Mouse (Mus musculus) CH12.LX (cell line): ENCODE measurements around the gene Uchl4. TPM values are rescaled to one million over a fixed set of nuclear protein-coding genes. Genes with fewer than 3 reads are reported as not detected.

Source experiments
- DNase-seq: peaks from one replicate; pipeline ENCODE4 v3.0.0-alpha.2; 2013; ENCODE audit errors: extremely low read depth
- H3K27ac ChIP-seq: 2 replicates; pipeline ENCODE4 v1.5.1; 2012; ENCODE audit warnings: low read depth, mild to moderate bottlenecking, control low read depth, moderate library complexity; ENCODE audit not compliant: insufficient read depth
- H3K27me3 ChIP-seq: replicated peaks from 2 replicates; pipeline ENCODE3; 2012; ENCODE audit warnings: inconsistent platforms
- H3K36me3 ChIP-seq, 2 experiments: replicated peaks in 1 of 2; 2 replicates each; pipeline versions ENCODE3 to v1.6.1; 2012; ENCODE audit warnings: inconsistent platforms in 1 of 2, low read length in 1 of 2, mild to moderate bottlenecking in 1 of 2, mixed read lengths in 1 of 2, moderate library complexity in 1 of 2; ENCODE audit not compliant: control insufficient read depth in 1 of 2, insufficient read depth in 1 of 2
- H3K4me1 ChIP-seq, 2 experiments: 2 replicates each; pipeline ENCODE4 v1.6.1; 2012; ENCODE audit warnings: inconsistent platforms in 1 of 2, moderate library complexity in 1 of 2; ENCODE audit not compliant: insufficient read depth in 2 of 2, control insufficient read depth in 1 of 2
- H3K4me2 ChIP-seq: 2 replicates; pipeline ENCODE4 v1.6.1; 2012; ENCODE audit warnings: low read depth, mild to moderate bottlenecking, control low read depth; ENCODE audit not compliant: poor library complexity, insufficient read depth, severe bottlenecking
- H3K4me3 ChIP-seq, 3 experiments: fragments of 150-350 bp in 1 of 3; sonication (generic) in 1 of 3; replicated peaks in 1 of 3; 2 replicates each; pipeline versions ENCODE3 to v1.5.1; 2011 to 2012; ENCODE audit warnings: low read depth in 2 of 3, low read length in 2 of 3, mild to moderate bottlenecking in 2 of 3, moderate library complexity in 2 of 3, control low read depth in 1 of 3, improper control_type of control experiment in 1 of 3, inconsistent platforms in 1 of 3, mixed read lengths in 1 of 3; ENCODE audit not compliant: poor library complexity in 1 of 3
- H3K79me2 ChIP-seq: replicated peaks from 2 replicates; pipeline ENCODE4 v1.6.1; 2012; ENCODE audit warnings: mild to moderate bottlenecking, moderate library complexity; ENCODE audit not compliant: control insufficient read depth, poor library complexity, insufficient read depth, severe bottlenecking; ENCODE audit errors: extremely low read depth
- H3K9ac ChIP-seq: 2 replicates; pipeline ENCODE4 v1.6.1; 2012; ENCODE audit warnings: low read depth, mild to moderate bottlenecking, control low read depth, moderate library complexity; ENCODE audit not compliant: insufficient read depth
- H3K9me3 ChIP-seq: replicated peaks from 2 replicates; pipeline ENCODE3; 2012; ENCODE audit warnings: low read length, inconsistent platforms, mixed read lengths
- BHLHE40 ChIP-seq: IDR thresholded peaks from 2 replicates; pipeline ENCODE4 v1.6.1; 2011; ENCODE audit warnings: mild to moderate bottlenecking, low read depth, low read length, improper control_type of control experiment
- CTCF ChIP-seq, 2 experiments: IDR thresholded peaks in 1 of 2; conservative IDR thresholded peaks in 1 of 2; 2 replicates each; pipeline ENCODE4 v1.5.1; 2011 to 2012; ENCODE audit warnings: low read depth in 2 of 2, low read length in 2 of 2, improper control_type of control experiment in 1 of 2, inconsistent platforms in 1 of 2, mild to moderate bottlenecking in 1 of 2, moderate library complexity in 1 of 2
- EP300 ChIP-seq: IDR thresholded peaks from 2 replicates; pipeline ENCODE4 v1.6.1; 2011; ENCODE audit warnings: low read length, improper control_type of control experiment
- ETS1 ChIP-seq: conservative IDR thresholded peaks from 2 replicates; pipeline ENCODE4 v1.6.1; 2012; ENCODE audit warnings: low read depth, mild to moderate bottlenecking, inconsistent platforms, low read length, improper control_type of control experiment, moderate library complexity
- GABPA ChIP-seq: IDR thresholded peaks from 2 replicates; pipeline ENCODE4 v1.6.1; 2012; ENCODE audit warnings: low read depth, low read length, improper control_type of control experiment, inconsistent platforms; ENCODE audit not compliant: insufficient replicate concordance
- HCFC1 ChIP-seq: IDR thresholded peaks from 2 replicates; pipeline ENCODE4 v1.6.1; 2012; ENCODE audit warnings: low read depth, mild to moderate bottlenecking, inconsistent platforms, low read length, improper control_type of control experiment
- JUN ChIP-seq: IDR thresholded peaks from 2 replicates; pipeline ENCODE4 v1.6.1; 2011; ENCODE audit warnings: low read depth, mild to moderate bottlenecking, low read length, improper control_type of control experiment, moderate library complexity; ENCODE audit not compliant: insufficient read depth
- JUND ChIP-seq: conservative IDR thresholded peaks from 2 replicates; pipeline ENCODE4 v1.6.1; 2011; ENCODE audit warnings: low read depth, low read length, improper control_type of control experiment
- KAT2A ChIP-seq: IDR thresholded peaks from 2 replicates; pipeline ENCODE4 v1.6.1; 2012; ENCODE audit warnings: low read length, improper control_type of control experiment, inconsistent platforms; ENCODE audit not compliant: insufficient replicate concordance
- MAFK ChIP-seq: IDR thresholded peaks from 2 replicates; pipeline ENCODE4 v1.6.1; 2011; ENCODE audit warnings: low read length, improper control_type of control experiment; ENCODE audit not compliant: insufficient replicate concordance
- MAZ ChIP-seq: IDR thresholded peaks from 2 replicates; pipeline ENCODE4 v1.6.1; 2012; ENCODE audit warnings: low read depth, mild to moderate bottlenecking, inconsistent platforms, low read length, improper control_type of control experiment, moderate library complexity
- MXI1 ChIP-seq: IDR thresholded peaks from 2 replicates; pipeline ENCODE4 v1.6.1; 2011; ENCODE audit warnings: mild to moderate bottlenecking, low read depth, low read length, improper control_type of control experiment
- NELFE ChIP-seq: IDR thresholded peaks from 2 replicates; pipeline ENCODE4 v1.6.1; 2011; ENCODE audit warnings: low read depth, low read length, improper control_type of control experiment
- NRF1 ChIP-seq: IDR thresholded peaks from 2 replicates; pipeline ENCODE4 v1.6.1; 2014; ENCODE audit warnings: low read depth, mild to moderate bottlenecking, inconsistent platforms, low read length, improper control_type of control experiment, moderate library complexity
- POLR2AphosphoS2 ChIP-seq: IDR thresholded peaks from 2 replicates; pipeline ENCODE4 v1.6.1; 2011; ENCODE audit warnings: low read depth, low read length, improper control_type of control experiment
- RCOR1 ChIP-seq: conservative IDR thresholded peaks from 2 replicates; pipeline ENCODE4 v1.6.1; 2012; ENCODE audit warnings: low read depth, mild to moderate bottlenecking, inconsistent platforms, low read length, improper control_type of control experiment
- TBP ChIP-seq: conservative IDR thresholded peaks from 2 replicates; pipeline ENCODE4 v1.6.1; 2011; ENCODE audit warnings: low read depth, low read length, improper control_type of control experiment
- UBTF ChIP-seq: IDR thresholded peaks from 2 replicates; pipeline ENCODE4 v1.6.1; 2012; ENCODE audit warnings: low read depth, mild to moderate bottlenecking, inconsistent platforms, low read length, improper control_type of control experiment, moderate library complexity
- USF2 ChIP-seq: conservative IDR thresholded peaks from 2 replicates; pipeline ENCODE4 v1.6.1; 2011; ENCODE audit warnings: low read depth, low read length, improper control_type of control experiment
- ZC3H11A ChIP-seq: IDR thresholded peaks from 2 replicates; pipeline ENCODE4 v1.6.1; 2012; ENCODE audit warnings: low read depth, mild to moderate bottlenecking, inconsistent platforms, low read length, improper control_type of control experiment
- ZKSCAN1 ChIP-seq: IDR thresholded peaks from 2 replicates; pipeline ENCODE4 v1.6.1; 2012; ENCODE audit warnings: low read depth, inconsistent platforms, low read length, improper control_type of control experiment, borderline replicate concordance
- ZMIZ1 ChIP-seq: IDR thresholded peaks from 2 replicates; pipeline ENCODE4 v1.6.1; 2012; ENCODE audit warnings: low read depth, mild to moderate bottlenecking, inconsistent platforms, low read length, improper control_type of control experiment
- ZNF384 ChIP-seq: IDR thresholded peaks from 2 replicates; pipeline ENCODE4 v1.6.1; 2012; ENCODE audit warnings: low read depth, low read length, improper control_type of control experiment, inconsistent platforms
- dilution Hi-C: fragments of 300-500 bp; cut with MboI; formaldehyde crosslinking; loops from 2 replicates; pipeline ENCODE4 v1.14.3; 2020; ENCODE audit warnings: low sequenced_read_pairs; ENCODE audit not compliant: extremely low pct_unique_long_range_greater_than_20kb, extremely low pct_ligation_motif_present
- in situ Hi-C: fragments of 300-500 bp; cut with MboI; formaldehyde crosslinking; loops from 3 replicates; pipeline ENCODE4 v1.14.3; 2019; ENCODE audit warnings: low sequenced_read_pairs, low pct_ligation_motif_present, low pct_unique_long_range_greater_than_20kb, mixed read lengths
- polyA plus RNA-seq: library from polyadenylated mRNA; unstranded; fragments of >175 nt; gene quantifications from 2 replicates; pipeline ENCODE4 v1.2.1, GENCODE M21; 2012; ENCODE audit warnings: low read depth; ENCODE audit not compliant: insufficient read length
- total RNA-seq, 2 experiments: library from RNA; depleted of rRNA; stranded (reverse); fragments of 300-350 nt in 1 of 2; fragments of >200 nt in 1 of 2; gene quantifications; 2 replicates each; pipeline ENCODE4 v1.2.3; 2012 to 2014

The Uchl4 gene
- total and polyA plus RNA-seq, 3 experiments: 0.55 to 16.8 (median 8.2) TPM

- Histone ChIP-seq H3K4me2 (no peak overlapping the region), H3K9me3 (no peaks in the 10 kb centered on the region), H3K36me3 (peaks cover 39 to 89% of the 10 kb centered on the region in 2 experiments), H3K79me2 (0 out of 2 replicates have a peak, but pooled peaks cover 1% of the 10 kb centered on the region), H3K27me3 (no peaks in the 10 kb centered on the region), H3K9ac (no peak overlapping the region), H3K4me3 (no peak overlapping the region), H3K27ac (no peak overlapping the region), H3K4me1 (no peaks in the 10 kb centered on the region)
- dilution Hi-C loops: no loop called here
- DNase-seq: no peak
- in situ Hi-C loops: no loop called here
- TF ChIP-seq BHLHE40 (no peak), RCOR1 (no peak), GABPA (no peak), EP300 (no peak), JUN (no peak), MAZ (no peak), UBTF (no peak), JUND (no peak), ETS1 (no peak), ZMIZ1 (no peak), NELFE (no peak), ZKSCAN1 (no peak), USF2 (no peak), NRF1 (no peak), CTCF (conservative IDR thresholded peaks at IDR 0.05 in 1 of 2, IDR thresholded peaks at IDR 0.05 in 1 of 2; ENCODE audit: low read depth in 2 of 2, low read length in 2 of 2) (no peak), POLR2AphosphoS2 (no peak), TBP (no peak), MXI1 (no peak), MAFK (no peak), HCFC1 (no peak)
Measured at GRCm38 (mm10) chr9:64207509-64208084, 27.4 kb upstream of the Uchl4 start.

DNA sequence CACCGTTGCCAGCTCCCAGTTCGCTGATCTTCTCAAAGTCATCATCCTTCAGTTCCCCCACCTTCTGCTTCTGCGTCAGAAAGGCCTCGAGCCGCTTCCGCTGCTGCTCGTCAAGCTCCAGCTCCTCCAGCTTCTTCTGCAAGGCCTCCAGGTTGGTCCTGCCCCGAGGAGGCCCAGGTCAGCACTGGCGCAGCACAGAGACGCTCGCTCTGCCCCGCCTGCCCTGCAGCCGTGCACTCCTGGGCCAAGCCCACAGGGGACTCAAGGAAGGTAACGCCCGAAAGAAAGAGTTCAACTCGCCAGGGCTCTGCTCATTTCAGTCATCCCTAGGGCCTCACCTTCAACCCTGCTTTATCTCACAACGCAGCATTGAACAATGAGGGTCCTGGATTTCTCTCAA lies 20.5 kb upstream of the Uchl4 start:
- dilution Hi-C loops: no loop called here
- H3K27ac ChIP-seq: no peak overlapping the region
- H3K4me2 ChIP-seq: no peak overlapping the region
- H3K9me3 ChIP-seq: no peaks in the 10 kb centered on the region
- no peak overlapping the region for H3K4me3 ChIP-seq
- H3K4me1 ChIP-seq: peaks cover 0 to 22% of the 10 kb centered on the region in 2 experiments; a peak in 2 of 4 replicates
- no peak for TF ChIP-seq NRF1
- no peak for TF ChIP-seq BHLHE40
- no peak for TF ChIP-seq ZNF384
- TF ChIP-seq ZMIZ1: no peak
- TF ChIP-seq RCOR1: no peak
- no peak for TF ChIP-seq KAT2A
- TF ChIP-seq ZC3H11A: no peak
- no peak for TF ChIP-seq JUN
- H3K9ac ChIP-seq: no peak overlapping the region
- DNase-seq: no peak
- no peaks in the 10 kb centered on the region for H3K27me3 ChIP-seq
- peaks cover 6% of the 10 kb centered on the region for H3K79me2 ChIP-seq
- H3K36me3 ChIP-seq: peaks cover 27 to 77% of the 10 kb centered on the region in 2 experiments
- in situ Hi-C loops: no loop called here
